Mouse (Mus musculus): ENCODE measurements at regions not wholly inside any gene's neighbourhood (a gene's known extent, or its start where the extent isn't known, plus 50 kb on each side); places are given as distances from the start of the nearest gene placed in this dataset.

GRCm38 (mm10) chr13:55992699-55993098, 143.5 kb downstream of the H2afy start:
- Histone ChIP-seq H3K36me3 (ENCODE audit: control insufficient read depth, insufficient read depth, low read length) (no peaks in the 10 kb centered on the region), H3K27ac (ENCODE audit: control insufficient read depth, insufficient read depth, low read depth, low read length) (no peak overlapping the region), H3K27me3 (ENCODE audit: control insufficient read depth, insufficient read depth, low read length) (no peaks in the 10 kb centered on the region), H3K4me1 (ENCODE audit: control insufficient read depth, insufficient read depth, low read length) (peaks cover 5% of the 10 kb centered on the region), H3K4me3 (ENCODE audit: control insufficient read depth, low read depth, low read length) (no peak overlapping the region)
- no peak for TF ChIP-seq POLR2A (IDR thresholded peaks at IDR 0.05; ENCODE audit: control insufficient read depth, low read depth, low read length)
- no peak for TF ChIP-seq CTCF (IDR thresholded peaks at IDR 0.05; ENCODE audit: control insufficient read depth, insufficient read depth, insufficient replicate concordance, low read depth, low read length)

- H3K36me3 ChIP-seq (ENCODE audit: control insufficient read depth, insufficient read depth, low read length): no peaks in the 10 kb centered on the region
- no peak overlapping the region for H3K4me3 ChIP-seq (ENCODE audit: control insufficient read depth, low read depth, low read length)
- H3K27ac ChIP-seq (ENCODE audit: control insufficient read depth, insufficient read depth, low read depth, low read length): no peak overlapping the region
- H3K27me3 ChIP-seq (ENCODE audit: control insufficient read depth, insufficient read depth, low read length): no peaks in the 10 kb centered on the region
- no peak for TF ChIP-seq CTCF (IDR thresholded peaks at IDR 0.05; ENCODE audit: control insufficient read depth, insufficient read depth, insufficient replicate concordance, low read depth, low read length)
- H3K4me1 ChIP-seq (ENCODE audit: control insufficient read depth, insufficient read depth, low read length): peaks cover 5% of the 10 kb centered on the region
These were observed 144.9 kb downstream of the H2afy start for GRCm38 (mm10) chr13:55991216-55991615.

DNA sequence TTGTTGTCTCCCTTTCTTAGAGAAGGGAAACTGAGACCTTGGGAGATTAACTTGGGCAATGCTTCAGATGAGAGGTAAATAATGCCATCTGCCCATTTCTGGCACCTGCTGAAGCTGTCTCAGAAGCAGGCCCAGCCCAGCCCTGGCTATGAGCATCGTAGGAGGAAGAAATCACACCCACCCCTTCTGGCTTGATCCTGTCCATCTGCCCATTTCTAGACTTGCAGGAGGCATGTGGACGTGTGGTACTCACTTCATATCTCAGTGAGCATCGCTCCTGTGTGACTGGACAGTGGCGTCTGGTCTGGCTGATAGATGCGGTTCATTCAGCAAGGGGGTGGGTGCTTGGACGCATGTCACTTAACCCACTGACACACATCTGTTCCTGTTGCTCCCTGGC, 146.0 kb downstream of the H2afy start:
- Histone ChIP-seq H3K36me3 (ENCODE audit: control insufficient read depth, insufficient read depth, low read length) (no peaks in the 10 kb centered on the region), H3K27ac (ENCODE audit: control insufficient read depth, insufficient read depth, low read depth, low read length) (no peak overlapping the region), H3K27me3 (ENCODE audit: control insufficient read depth, insufficient read depth, low read length) (no peaks in the 10 kb centered on the region), H3K4me1 (ENCODE audit: control insufficient read depth, insufficient read depth, low read length) (peaks cover 5% of the 10 kb centered on the region), H3K4me3 (ENCODE audit: control insufficient read depth, low read depth, low read length) (no peak overlapping the region)
- TF ChIP-seq CTCF (IDR thresholded peaks at IDR 0.05; ENCODE audit: control insufficient read depth, insufficient read depth, insufficient replicate concordance, low read depth, low read length) (no peak), POLR2A (IDR thresholded peaks at IDR 0.05; ENCODE audit: control insufficient read depth, low read depth, low read length) (no peak)

GRCm38 (mm10) chr13:55989401-55989800, 146.8 kb downstream of the H2afy start:
- peaks cover 5% of the 10 kb centered on the region for H3K4me1 ChIP-seq (ENCODE audit: control insufficient read depth, insufficient read depth, low read length)
- TF ChIP-seq CTCF (IDR thresholded peaks at IDR 0.05; ENCODE audit: control insufficient read depth, insufficient read depth, insufficient replicate concordance, low read depth, low read length) (no peak), POLR2A (IDR thresholded peaks at IDR 0.05; ENCODE audit: control insufficient read depth, low read depth, low read length) (no peak)
- no peaks in the 10 kb centered on the region for H3K27me3 ChIP-seq (ENCODE audit: control insufficient read depth, insufficient read depth, low read length)
- no peaks in the 10 kb centered on the region for H3K36me3 ChIP-seq (ENCODE audit: control insufficient read depth, insufficient read depth, low read length)
- H3K27ac ChIP-seq (ENCODE audit: control insufficient read depth, insufficient read depth, low read depth, low read length): no peak overlapping the region
- no peak overlapping the region for H3K4me3 ChIP-seq (ENCODE audit: control insufficient read depth, low read depth, low read length)

- peaks cover 5% of the 10 kb centered on the region for H3K4me1 ChIP-seq (ENCODE audit: control insufficient read depth, insufficient read depth, low read length)
- no peaks in the 10 kb centered on the region for H3K36me3 ChIP-seq (ENCODE audit: control insufficient read depth, insufficient read depth, low read length)
- H3K27me3 ChIP-seq (ENCODE audit: control insufficient read depth, insufficient read depth, low read length): no peaks in the 10 kb centered on the region
- no peak overlapping the region for H3K4me3 ChIP-seq (ENCODE audit: control insufficient read depth, low read depth, low read length)
- TF ChIP-seq CTCF (IDR thresholded peaks at IDR 0.05; ENCODE audit: control insufficient read depth, insufficient read depth, insufficient replicate concordance, low read depth, low read length) (no peak), POLR2A (IDR thresholded peaks at IDR 0.05; ENCODE audit: control insufficient read depth, low read depth, low read length) (no peak)
- H3K27ac ChIP-seq (ENCODE audit: control insufficient read depth, insufficient read depth, low read depth, low read length): no peak overlapping the region
These were observed 149.4 kb upstream of the Pitx1 start for GRCm38 (mm10) chr13:55985396-55985795.

- Histone ChIP-seq H3K4me1 (ENCODE audit: control insufficient read depth, insufficient read depth, low read length) (peaks cover 5% of the 10 kb centered on the region), H3K4me3 (ENCODE audit: control insufficient read depth, low read depth, low read length) (no peak overlapping the region), H3K27me3 (ENCODE audit: control insufficient read depth, insufficient read depth, low read length) (no peaks in the 10 kb centered on the region), H3K36me3 (ENCODE audit: control insufficient read depth, insufficient read depth, low read length) (no peaks in the 10 kb centered on the region), H3K27ac (ENCODE audit: control insufficient read depth, insufficient read depth, low read depth, low read length) (no peak overlapping the region)
- no peak for TF ChIP-seq POLR2A (IDR thresholded peaks at IDR 0.05; ENCODE audit: control insufficient read depth, low read depth, low read length)
- TF ChIP-seq CTCF (IDR thresholded peaks at IDR 0.05; ENCODE audit: control insufficient read depth, insufficient read depth, insufficient replicate concordance, low read depth, low read length): no peak
These were observed 148.8 kb upstream of the Pitx1 start for GRCm38 (mm10) chr13:55984772-55985171.

DNA sequence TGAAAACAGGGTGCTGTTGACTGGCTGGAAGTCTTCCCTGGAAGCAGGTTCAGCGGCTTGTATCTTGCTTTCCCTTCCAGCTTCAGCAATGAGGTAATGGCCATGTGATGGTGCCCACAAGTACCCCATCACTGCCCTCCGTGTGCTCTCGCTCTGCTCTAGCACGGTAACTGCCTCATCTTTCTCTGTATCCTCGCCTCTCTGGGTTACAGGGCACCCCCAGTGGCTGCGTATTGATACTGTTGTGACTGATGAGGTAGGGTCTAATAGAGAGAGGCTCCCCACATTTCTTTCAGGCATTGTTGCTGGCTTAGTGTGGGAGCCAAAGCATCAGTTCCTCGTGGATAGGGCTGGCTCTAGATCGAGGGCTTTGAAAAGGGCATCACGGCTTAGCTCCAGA, 147.9 kb upstream of the Pitx1 start:
- TF ChIP-seq POLR2A (IDR thresholded peaks at IDR 0.05; ENCODE audit: control insufficient read depth, low read depth, low read length): no peak
- no peak for TF ChIP-seq CTCF (IDR thresholded peaks at IDR 0.05; ENCODE audit: control insufficient read depth, insufficient read depth, insufficient replicate concordance, low read depth, low read length)
- Histone ChIP-seq H3K27ac (ENCODE audit: control insufficient read depth, insufficient read depth, low read depth, low read length) (no peak overlapping the region), H3K27me3 (ENCODE audit: control insufficient read depth, insufficient read depth, low read length) (no peaks in the 10 kb centered on the region), H3K4me3 (ENCODE audit: control insufficient read depth, low read depth, low read length) (no peak overlapping the region), H3K4me1 (ENCODE audit: control insufficient read depth, insufficient read depth, low read length) (peaks cover 5% of the 10 kb centered on the region), H3K36me3 (ENCODE audit: control insufficient read depth, insufficient read depth, low read length) (no peaks in the 10 kb centered on the region)

- TF ChIP-seq POLR2A (IDR thresholded peaks at IDR 0.05; ENCODE audit: control insufficient read depth, low read depth, low read length) (no peak), CTCF (IDR thresholded peaks at IDR 0.05; ENCODE audit: control insufficient read depth, insufficient read depth, insufficient replicate concordance, low read depth, low read length) (no peak)
- H3K4me3 ChIP-seq (ENCODE audit: control insufficient read depth, low read depth, low read length): no peak overlapping the region
- no peaks in the 10 kb centered on the region for H3K4me1 ChIP-seq (ENCODE audit: control insufficient read depth, insufficient read depth, low read length)
- H3K27ac ChIP-seq (ENCODE audit: control insufficient read depth, insufficient read depth, low read depth, low read length): no peak overlapping the region
- no peaks in the 10 kb centered on the region for H3K36me3 ChIP-seq (ENCODE audit: control insufficient read depth, insufficient read depth, low read length)
- no peaks in the 10 kb centered on the region for H3K27me3 ChIP-seq (ENCODE audit: control insufficient read depth, insufficient read depth, low read length)
These were observed 145.0 kb upstream of the Pitx1 start for GRCm38 (mm10) chr13:55981041-55981440.

All from testis, adult 2 months (tissue).